Mouse (Mus musculus) spleen, embryonic (tissue): ENCODE measurements around the gene Zdhhc6.

ENCODE experiments used
- CTCF ChIA-PET: fragments of 350-600 bp; sonication (Branson Sonifier 250); formaldehyde crosslinking; loops from one replicate; lab custom pipeline; 2022; lab: Charles Lee

Gene Zdhhc6

GRCm38 (mm10) chr19:55311874-55312273, 4.0 kb downstream of the Zdhhc6 start:
- CTCF ChIA-PET: interaction anchor here (0.6 to 1.0 kb wide), 2 partner anchors 17 to 574 kb away, joined by 4 to 10 read pairs; no protein-coding TSS in a partner anchor

- CTCF ChIA-PET: interaction anchor here (1.0 kb wide), 1 partner anchor 88 kb away, joined by 3 read pairs; no protein-coding TSS in a partner anchor
Observed at GRCm38 (mm10) chr19:55305024-55305423, 10.8 kb downstream of the Zdhhc6 start.

GRCm38 (mm10) chr19:55300525-55300924, 15.3 kb downstream of the Zdhhc6 start:
- CTCF ChIA-PET: interaction anchor here (0.6 kb wide), 1 partner anchor 1235 kb away, joined by 9 read pairs; no protein-coding TSS in a partner anchor

GRCm38 (mm10) chr19:55299378-55299777, 16.5 kb downstream of the Zdhhc6 start:
- CTCF ChIA-PET: no interaction called here

- CTCF ChIA-PET: no interaction called here
Observed at GRCm38 (mm10) chr19:55297961-55298360, 17.9 kb downstream of the Zdhhc6 start.

- CTCF ChIA-PET: interaction anchor here (1.0 kb wide), 1 partner anchor 20 kb away, joined by 3 read pairs; no protein-coding TSS in a partner anchor
Observed at GRCm38 (mm10) chr19:55297489-55297888, 18.3 kb downstream of the Zdhhc6 start.

GRCm38 (mm10) chr19:55296301-55296700, 19.5 kb downstream of the Zdhhc6 start:
- CTCF ChIA-PET: no interaction called here

GRCm38 (mm10) chr19:55295556-55295955, 20.3 kb downstream of the Zdhhc6 start:
- CTCF ChIA-PET: no interaction called here

GRCm38 (mm10) chr19:55295075-55295474, 20.8 kb downstream of the Zdhhc6 start:
- CTCF ChIA-PET: no interaction called here

GRCm38 (mm10) chr19:55293175-55293574, 22.7 kb downstream of the Zdhhc6 start:
- CTCF ChIA-PET: no interaction called here

GRCm38 (mm10) chr19:55292210-55292850, 23.5 kb downstream of the Zdhhc6 start:
- CTCF ChIA-PET: no interaction called here

GRCm38 (mm10) chr19:55290621-55291270, 25.1 kb downstream of the Zdhhc6 start:
- CTCF ChIA-PET: interaction anchor here (0.6 kb wide), 2 partner anchors 23 to 1719 kb away, joined by 3 read pairs; no protein-coding TSS in a partner anchor

- CTCF ChIA-PET: interaction anchor here (0.7 kb wide), 1 partner anchor 44 kb away, joined by 6 read pairs; no protein-coding TSS in a partner anchor
Observed at GRCm38 (mm10) chr19:55288974-55289373, 26.9 kb downstream of the Zdhhc6 start.

- CTCF ChIA-PET: no interaction called here
Observed at GRCm38 (mm10) chr19:55286034-55286433, 29.8 kb downstream of the Zdhhc6 start.

GRCm38 (mm10) chr19:55284093-55284492, 31.7 kb downstream of the Zdhhc6 start:
- CTCF ChIA-PET: no interaction called here

- CTCF ChIA-PET: no interaction called here
Observed at GRCm38 (mm10) chr19:55276770-55277169, 39.1 kb downstream of the Zdhhc6 start.

- CTCF ChIA-PET: no interaction called here
Observed at GRCm38 (mm10) chr19:55276100-55276499, 39.7 kb downstream of the Zdhhc6 start.

- CTCF ChIA-PET: no interaction called here
Observed at GRCm38 (mm10) chr19:55273340-55273739, 42.5 kb downstream of the Zdhhc6 start.

- CTCF ChIA-PET: interaction anchor here (0.6 kb wide), 2 partner anchors 32 to 77 kb away, joined by 4 to 7 read pairs; no protein-coding TSS in a partner anchor
Observed at GRCm38 (mm10) chr19:55271448-55271847, 44.4 kb downstream of the Zdhhc6 start.

- CTCF ChIA-PET: no interaction called here
Observed at GRCm38 (mm10) chr19:55269051-55269450, 46.8 kb downstream of the Zdhhc6 start.

GRCm38 (mm10) chr19:55268150-55268549, 47.7 kb downstream of the Zdhhc6 start:
- CTCF ChIA-PET: interaction anchor here (0.6 kb wide), 1 partner anchor 23 kb away, joined by 3 read pairs; no protein-coding TSS in a partner anchor

- CTCF ChIA-PET: no interaction called here
Observed at GRCm38 (mm10) chr19:55266786-55267185, 49.0 kb downstream of the Zdhhc6 start.

GRCm38 (mm10) chr19:55265269-55265668, 50.6 kb downstream of the Zdhhc6 start:
- CTCF ChIA-PET: no interaction called here
